In genomic region chr15:3433281-3433680, GRCm38 (mm10) we compare ENCODE assay signal across 9 mouse cellular contexts.
DNase-seq lines count a peak whose midpoint lies in the region; ATAC-seq and TF ChIP-seq lines count a peak whose summit lies in the region.
"Had no signal": no experiment of that assay in that cellular context is flagged by ENCODE, and none has a peak within 500 bp of the region (broad histone marks: within the 10 kb centered on the region; RNA-seq: fewer than 3 reads in every experiment).

No protein-coding gene starts in this region.

- 0 out of 2 replicates have a peak, but pooled peaks have one; percentile 11 for TF ChIP-seq EP300 in liver, postnatal 0 days (IDR thresholded peaks at IDR 0.05; ENCODE audit: low read depth)

- H3K9ac ChIP-seq in intestine, embryonic 14.5 days (ENCODE audit: low read length) = no peak overlapping the region
- no peak overlapping the region for H3K9ac ChIP-seq in liver, postnatal 0 days (replicated peaks)
- H3K9ac ChIP-seq in forebrain, embryonic 15.5 days (replicated peaks) = no peak overlapping the region

- no peaks in the 10 kb centered on the region for H3K27me3 ChIP-seq in intestine, embryonic 14.5 days (replicated peaks; ENCODE audit: control insufficient read depth, insufficient read depth, low read length)
- H3K27me3 ChIP-seq in liver, postnatal 0 days (ENCODE audit: insufficient read depth, low read length) = no peaks in the 10 kb centered on the region
- no peaks in the 10 kb centered on the region for H3K27me3 ChIP-seq in forebrain, embryonic 15.5 days
- H3K27me3 ChIP-seq: megakaryocyte, embryonic 14.5 days had no signal

- H3K9me3 ChIP-seq in intestine, embryonic 14.5 days (ENCODE audit: control insufficient read depth, low read length) = no peaks in the 10 kb centered on the region
- no peaks in the 10 kb centered on the region for H3K9me3 ChIP-seq in liver, postnatal 0 days (ENCODE audit: low read length)
- H3K9me3 ChIP-seq in forebrain, embryonic 15.5 days = no peaks in the 10 kb centered on the region
- H3K9me3 ChIP-seq: megakaryocyte, embryonic 14.5 days had no signal

- TF ChIP-seq CTCF in liver, postnatal 0 days (IDR thresholded peaks at IDR 0.05; ENCODE audit: low read depth) = no peak
- TF ChIP-seq CTCF in left cerebral cortex, adult 2 months (IDR thresholded peaks at IDR 0.05) = no peak

- H3K27ac ChIP-seq in intestine, embryonic 14.5 days (ENCODE audit: low read depth) = peak overlapping the region; percentile 71
- 0 out of 2 replicates have a peak overlapping the region, but pooled peaks have one; percentile 5 for H3K27ac ChIP-seq in liver, postnatal 0 days (ENCODE audit: low read depth)
- no peak overlapping the region for H3K27ac ChIP-seq in left cerebral cortex, adult 2 months
- no peak overlapping the region for H3K27ac ChIP-seq in forebrain, embryonic 15.5 days (replicated peaks)

- 27% methylated on average over 7 of the region's 7 CpGs for WGBS in intestine, embryonic 14.5 days
- 36% methylated on average over 7 of the region's 7 CpGs for WGBS in liver, postnatal 0 days (ENCODE audit: insufficient replicate concordance)
- 85% methylated on average over 7 of the region's 7 CpGs for WGBS in forebrain, embryonic 15.5 days

- peak overlapping the region; percentile 22; the same call in 1 of the 2 replicates for H3K4me2 ChIP-seq in intestine, embryonic 14.5 days (ENCODE audit: low read length)
- H3K4me2 ChIP-seq in liver, postnatal 0 days (ENCODE audit: low read depth, low read length) = no peak overlapping the region
- no peak overlapping the region for H3K4me2 ChIP-seq in forebrain, embryonic 15.5 days (replicated peaks)

- intact Hi-C loops in left cerebral cortex, adult 2 months (cut with DNase I) = no loop called here
- intact Hi-C loops in left cerebral cortex, postnatal 4 days (cut with DNase I) = no loop called here

- DNase-seq in urinary bladder, postnatal 14 days (ENCODE audit: low spot score) = peak; percentile 24
- no peak for DNase-seq in urinary bladder, postnatal 10 days (ENCODE audit: low spot score)
- DNase-seq in intestine, embryonic 14.5 days (ENCODE audit: low spot score) = peak; percentile 66
- DNase-seq in liver, postnatal 0 days = no peak
- no peak for DNase-seq in left cerebral cortex, adult 2 months (ENCODE audit: extremely low spot score in 1 of 2, low spot score in 2 of 2)
- DNase-seq in left cerebral cortex, postnatal 4 days = no peak
- DNase-seq in ovary, adult 18-20 months (ENCODE audit: low spot score) = no peak

- peak; percentile 66; the same call in 1 of the 2 replicates for ATAC-seq in intestine, embryonic 14.5 days (replicated peaks; ENCODE audit: low FRiP score, low TSS enrichment, low read depth)
- peak; percentile 43; the same call in 1 of the 2 replicates for ATAC-seq in liver, postnatal 0 days
- ATAC-seq in forebrain, embryonic 15.5 days (replicated peaks) = no peak

- H3K4me3 ChIP-seq in intestine, embryonic 14.5 days (ENCODE audit: low read depth, low read length) = no peak overlapping the region
- no peak overlapping the region for H3K4me3 ChIP-seq in liver, postnatal 0 days (ENCODE audit: low read depth, low read length)
- H3K4me3 ChIP-seq in left cerebral cortex, adult 2 months = no peak overlapping the region
- H3K4me3 ChIP-seq in forebrain, embryonic 15.5 days = no peak overlapping the region
- H3K4me3 ChIP-seq: megakaryocyte, embryonic 14.5 days had no signal

- H3K4me1 ChIP-seq in intestine, embryonic 14.5 days (replicated peaks; ENCODE audit: control insufficient read depth, insufficient read depth, low read length) = peaks cover 7% of the 10 kb centered on the region
- H3K4me1 ChIP-seq in liver, postnatal 0 days (ENCODE audit: insufficient read depth) = 0 out of 2 replicates have a peak, but pooled peaks cover 2% of the 10 kb centered on the region
- H3K4me1 ChIP-seq in forebrain, embryonic 15.5 days = no peaks in the 10 kb centered on the region
- H3K4me1 ChIP-seq: megakaryocyte, embryonic 14.5 days had no signal

- H3K36me3 ChIP-seq in intestine, embryonic 14.5 days (ENCODE audit: control insufficient read depth, insufficient read depth, low read length) = no peaks in the 10 kb centered on the region
- no peaks in the 10 kb centered on the region for H3K36me3 ChIP-seq in liver, postnatal 0 days (replicated peaks; ENCODE audit: insufficient read depth, low read length)
- H3K36me3 ChIP-seq in forebrain, embryonic 15.5 days = no peaks in the 10 kb centered on the region

Comparison
In these comparisons a context has a peak if more than half of its experiments do, and no peak if none do; other contexts are left out.
1. DNase-seq: peak in urinary bladder, postnatal 14 days (single experiment) and intestine, embryonic 14.5 days (single experiment); none in urinary bladder, postnatal 10 days (single experiment), liver, postnatal 0 days (single experiment), left cerebral cortex, adult 2 months (0 of 2), left cerebral cortex, postnatal 4 days (single experiment) and ovary, adult 18-20 months (single experiment).
2. H3K27ac ChIP-seq: peak in intestine, embryonic 14.5 days (single experiment) and liver, postnatal 0 days (single experiment); none in left cerebral cortex, adult 2 months (single experiment) and forebrain, embryonic 15.5 days (single experiment).